In the genomic region with DNA sequence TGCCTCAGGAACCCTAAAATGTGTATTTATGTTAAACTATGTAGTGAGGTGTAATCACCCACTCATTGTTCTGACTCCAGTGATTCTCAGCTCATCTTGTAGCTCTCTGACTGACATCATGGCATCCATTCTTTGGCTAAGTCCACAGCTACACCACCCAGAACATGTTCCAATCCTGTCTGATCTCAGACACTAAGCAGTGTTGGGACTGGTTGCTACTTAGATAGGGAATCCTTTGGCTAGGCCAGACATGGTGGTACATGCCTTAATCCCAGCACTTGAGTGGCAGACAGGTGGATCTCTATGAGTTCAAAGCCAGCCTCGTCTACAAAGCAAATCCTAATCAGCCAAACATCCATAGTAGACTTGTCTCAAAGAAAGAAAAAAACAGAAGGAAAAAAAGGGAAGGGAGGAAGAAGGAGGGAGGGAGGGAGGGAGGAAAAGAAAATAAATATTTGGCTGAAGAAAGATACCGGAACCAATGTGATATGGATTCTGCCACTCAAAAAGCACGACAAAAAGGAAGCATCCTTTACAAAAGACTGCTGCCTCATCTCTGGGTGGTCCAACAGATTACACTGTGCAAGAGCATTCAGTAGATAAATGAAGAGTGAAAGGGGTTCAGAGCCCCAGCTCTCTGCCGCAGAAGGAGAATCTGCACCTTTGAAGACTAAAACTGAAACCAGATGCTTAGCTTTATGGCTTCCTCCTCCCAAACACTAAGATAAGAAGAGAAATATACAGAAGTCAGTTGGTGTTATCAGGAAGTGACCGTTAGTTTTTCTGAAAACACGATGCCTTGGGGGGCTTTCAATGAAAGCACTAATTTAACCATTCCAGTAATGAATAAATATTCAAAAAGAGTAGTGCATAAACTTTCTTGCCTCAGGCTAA, we compare ENCODE assay signal across 18 mouse cellular contexts. TPM values are rescaled to one million over a fixed set of nuclear protein-coding genes. Genes with fewer than 3 reads are reported as not detected.
DNase-seq lines count a peak whose midpoint lies in the region; ATAC-seq and TF ChIP-seq lines count a peak whose summit lies in the region.
"Had no signal": no experiment of that assay in that cellular context is flagged by ENCODE, and none has a peak within 500 bp of the region (broad histone marks: within the 10 kb centered on the region; RNA-seq: fewer than 3 reads in every experiment).

No protein-coding gene starts in this region.

- H3K4me3 ChIP-seq in embryonic facial prominence, embryonic 11.5 days (ENCODE audit: low read depth, low read length): no peak overlapping the region
- H3K4me3 ChIP-seq in embryonic facial prominence, embryonic 10.5 days: no peak overlapping the region
- H3K4me3 ChIP-seq in bone marrow, adult 2 months (replicated peaks; ENCODE audit: control insufficient read depth, low read depth, low read length): no peak overlapping the region
- H3K4me3 ChIP-seq: heart, embryonic 12.5 days; limb, embryonic 12.5 days; neural tube, embryonic 15.5 days had no signal

- no peaks in the 10 kb centered on the region for H3K4me1 ChIP-seq in embryonic facial prominence, embryonic 11.5 days (ENCODE audit: control insufficient read depth, insufficient read depth, low read length)
- H3K4me1 ChIP-seq in embryonic facial prominence, embryonic 10.5 days: peaks cover 27% of the 10 kb centered on the region
- H3K4me1 ChIP-seq in bone marrow, adult 2 months (ENCODE audit: control insufficient read depth, insufficient read depth, low read length): peaks cover 4% of the 10 kb centered on the region

- no peaks in the 10 kb centered on the region for H3K27me3 ChIP-seq in embryonic facial prominence, embryonic 11.5 days (ENCODE audit: control insufficient read depth, insufficient read depth, low read length)
- H3K27me3 ChIP-seq in embryonic facial prominence, embryonic 10.5 days (replicated peaks; ENCODE audit: low read depth, poor library complexity, severe bottlenecking): peaks cover 7% of the 10 kb centered on the region; the same call in 1 of the 2 replicates
- H3K27me3 ChIP-seq: heart, embryonic 12.5 days; neural tube, embryonic 15.5 days had no signal

- no peak for TF ChIP-seq POLR2A in bone marrow, adult 2 months (IDR thresholded peaks at IDR 0.05; ENCODE audit: borderline replicate concordance, control insufficient read depth, low read depth, low read length)

- no peak overlapping the region for H3K4me2 ChIP-seq in embryonic facial prominence, embryonic 11.5 days (ENCODE audit: low read depth, low read length)
- H3K4me2 ChIP-seq: heart, embryonic 12.5 days; limb, embryonic 12.5 days; midbrain, embryonic 11.5 days; neural tube, embryonic 15.5 days had no signal

- no peak overlapping the region for H3K27ac ChIP-seq in embryonic facial prominence, embryonic 11.5 days (replicated peaks; ENCODE audit: low read depth, low read length)
- no peak overlapping the region for H3K27ac ChIP-seq in embryonic facial prominence, embryonic 10.5 days (replicated peaks)
- peak overlapping the region; percentile 50; the same call in 1 of the 2 replicates for H3K27ac ChIP-seq in bone marrow, adult 2 months (ENCODE audit: control insufficient read depth, insufficient read depth, low read depth, low read length, poor library complexity)
- H3K27ac ChIP-seq: hindbrain, postnatal 0 days; limb, embryonic 12.5 days; neural tube, embryonic 15.5 days had no signal

- WGBS in embryonic facial prominence, embryonic 11.5 days: 55% methylated on average over 6 of the region's 6 CpGs
- WGBS in embryonic facial prominence, embryonic 10.5 days: 58% methylated on average over 6 of the region's 6 CpGs
- 21% methylated on average over 6 of the region's 6 CpGs for WGBS in bone marrow, adult 2 months

- H3K9me3 ChIP-seq in embryonic facial prominence, embryonic 11.5 days (replicated peaks; ENCODE audit: control insufficient read depth, low read length): no peaks in the 10 kb centered on the region
- H3K9me3 ChIP-seq in embryonic facial prominence, embryonic 10.5 days: no peaks in the 10 kb centered on the region
- H3K9me3 ChIP-seq: heart, embryonic 12.5 days; limb, embryonic 12.5 days; neural tube, embryonic 15.5 days had no signal

- H3K36me3 ChIP-seq in embryonic facial prominence, embryonic 11.5 days (replicated peaks; ENCODE audit: control insufficient read depth, insufficient read depth, low read depth, low read length): no peaks in the 10 kb centered on the region
- H3K36me3 ChIP-seq in embryonic facial prominence, embryonic 10.5 days (replicated peaks): no peaks in the 10 kb centered on the region
- H3K36me3 ChIP-seq: heart, embryonic 12.5 days; limb, embryonic 12.5 days; neural tube, embryonic 15.5 days had no signal

- TF ChIP-seq CTCF in bone marrow, adult 2 months (IDR thresholded peaks at IDR 0.05; ENCODE audit: control insufficient read depth, insufficient read depth, low read length): no peak

- DNase-seq in embryonic facial prominence, embryonic 11.5 days (ENCODE audit: low spot score): peak; percentile 17
- DNase-seq in embryonic facial prominence, embryonic 10.5 days (ENCODE audit: low spot score): no peak
- DNase-seq in A20 (ENCODE audit: low read depth, low spot score): peak; percentile 87
- no peak for DNase-seq in yolk sac, embryonic 10.5 days (ENCODE audit: low spot score)
- no peak for DNase-seq in cerebellum, postnatal 4 days (ENCODE audit: low spot score in 2 of 2)
- DNase-seq in frontal cortex, postnatal 14 days (ENCODE audit: low spot score in 2 of 2): no peak
- DNase-seq: adrenal gland, postnatal 10 days; cerebellum, adult 8-10 months; gastrocnemius, postnatal 10 days; heart, postnatal 36 days had no signal

- ATAC-seq in embryonic facial prominence, embryonic 11.5 days (replicated peaks; ENCODE audit: insufficient number of reproducible peaks, low FRiP score, low TSS enrichment, low read depth): no peak
- peak; percentile 60 for ATAC-seq in megakaryocyte progenitor cell, adult 5-6 weeks (replicated peaks; ENCODE audit: poor library complexity)
- ATAC-seq: hindbrain, postnatal 0 days; lung, postnatal 0 days had no signal

- H3K9ac ChIP-seq in embryonic facial prominence, embryonic 11.5 days (replicated peaks; ENCODE audit: low read length): no peak overlapping the region
- H3K9ac ChIP-seq: heart, embryonic 12.5 days; limb, embryonic 12.5 days; neural tube, embryonic 15.5 days had no signal

RNA-seq across cellular contexts. Expression of a gene that starts 51.5 kb away (rescaled TPM):
- 12.1 and 13.2 TPM in 2 replicates for polyA plus RNA-seq in embryonic facial prominence, embryonic 11.5 days (2014; fragmentation: Nextera tagmentation; extraction: Ambion mirVana)
- polyA plus RNA-seq in embryonic facial prominence, embryonic 10.5 days (2016; fragmentation: Nextera tagmentation; extraction: Ambion mirVana): 7.2 and 9.3 TPM in 2 replicates
- 26.2 and 35.6 TPM in 2 replicates for polyA plus RNA-seq in bone marrow, adult 2 months (2011; ENCODE audit: insufficient read depth, insufficient read length, low replicate concordance, missing spikeins)
- 52.0 and 54.5 TPM in 2 replicates for total RNA-seq in megakaryocyte progenitor cell, adult 5-6 weeks (2015)
- total RNA-seq in megakaryocyte progenitor cell, adult 5-6 weeks (2017): 46.1 and 47.8 TPM in 2 replicates

Comparison
In these comparisons a context has a peak if more than half of its experiments do, and no peak if none do; other contexts are left out.
1. DNase-seq: peak in embryonic facial prominence, embryonic 11.5 days (single experiment) and A20 (single experiment); none in embryonic facial prominence, embryonic 10.5 days (single experiment), yolk sac, embryonic 10.5 days (single experiment), cerebellum, postnatal 4 days (0 of 2) and frontal cortex, postnatal 14 days (0 of 2).